Mouse (Mus musculus): Measurements from ENCODE around the gene Chfr.

DNA sequence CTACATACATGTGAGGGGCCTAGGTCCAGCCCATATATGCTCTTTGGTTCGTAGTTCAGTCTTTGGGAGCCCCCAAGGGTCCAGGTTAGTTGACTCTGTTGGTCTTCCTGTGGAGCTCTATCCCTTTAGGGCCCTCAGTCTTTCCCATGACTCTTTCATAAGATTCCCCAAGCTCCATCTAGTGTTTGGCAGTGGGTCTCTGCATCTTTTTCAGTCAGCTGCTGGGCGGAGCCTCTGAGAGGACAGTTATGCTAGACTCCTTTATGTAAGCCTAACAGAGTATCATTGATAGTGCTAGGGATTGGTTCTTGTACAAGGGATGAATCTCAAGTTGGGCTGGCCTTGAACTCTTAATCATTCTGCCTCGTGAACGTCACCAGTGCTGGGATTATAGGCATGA is 84.7 kb downstream of the Chfr start:
- no peak for TF ChIP-seq HCFC1 (IDR thresholded peaks at IDR 0.05; ENCODE audit: borderline replicate concordance, insufficient read depth, low read length)
- no peak for TF ChIP-seq MAFK (IDR thresholded peaks at IDR 0.05; ENCODE audit: insufficient read depth, low read depth, low read length)
- TF ChIP-seq CHD2 (IDR thresholded peaks at IDR 0.05; ENCODE audit: low read depth, low read length) = no peak
- no peak for TF ChIP-seq ZNF384 (IDR thresholded peaks at IDR 0.05; ENCODE audit: low read depth, low read length)
- TF ChIP-seq ZC3H11A (IDR thresholded peaks at IDR 0.05; ENCODE audit: borderline replicate concordance, low read depth, low read length) = no peak
